Mouse (Mus musculus): ENCODE results near the gene Ncdn.

DNA sequence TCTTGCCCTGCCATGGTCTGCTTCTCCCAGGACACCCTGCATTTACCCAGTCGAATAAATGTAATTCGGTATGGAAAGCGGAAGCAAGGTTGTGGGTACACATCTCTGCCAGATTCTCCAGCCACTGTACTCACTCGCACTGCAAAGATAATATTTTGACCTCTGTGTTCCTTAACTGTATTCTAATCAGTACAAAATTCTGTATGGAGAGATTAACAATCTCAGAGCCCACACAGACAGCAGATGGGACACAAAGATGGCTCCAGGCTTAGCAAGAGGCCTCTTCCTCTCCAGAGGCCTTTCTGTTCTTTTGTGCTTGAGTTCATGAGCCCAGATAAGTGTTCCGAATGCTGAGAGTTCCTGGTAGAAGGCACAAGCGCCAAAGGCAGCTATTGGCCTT lies 20.6 kb upstream of the Ncdn start:
- TF ChIP-seq CTCF (IDR thresholded peaks at IDR 0.05; ENCODE audit: insufficient read depth, low read depth, low read length) (no peak), POLR2A (IDR thresholded peaks at IDR 0.05; ENCODE audit: insufficient read depth, low read depth, low read length) (no peak)
